Mouse (Mus musculus): Measurements from ENCODE around the gene Rlim. TPM values are rescaled to one million over a fixed set of nuclear protein-coding genes. Genes with fewer than 3 reads are reported as not detected.

Rlim gene
- 39.9 and 44.4 TPM in 2 replicates for polyA plus RNA-seq (2014; fragmentation: Nextera tagmentation; extraction: Ambion mirVana)

DNA sequence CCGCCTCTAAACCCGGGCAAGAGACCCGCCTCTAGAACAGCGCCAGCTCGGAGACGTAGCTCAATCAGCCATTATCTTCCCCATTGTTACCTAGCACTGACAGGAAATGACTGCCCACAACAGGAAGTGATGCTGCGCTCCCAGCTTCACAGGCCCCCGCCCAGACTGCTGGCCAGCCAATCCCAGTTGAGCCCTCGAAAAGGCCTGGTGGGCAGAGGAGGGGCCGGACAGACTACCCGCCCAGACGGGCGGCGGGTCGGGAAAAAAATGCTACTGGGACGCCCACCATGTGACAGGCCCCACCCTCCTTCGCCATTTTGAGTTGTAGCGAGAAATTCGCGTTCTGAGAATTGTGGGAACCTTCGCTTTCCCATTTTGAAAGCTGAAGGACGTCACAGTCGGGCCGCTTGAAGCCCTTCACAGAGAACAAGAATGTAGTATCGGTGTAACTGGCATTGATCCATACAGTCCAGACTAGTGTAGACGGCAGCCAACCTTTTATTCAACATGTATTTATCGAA is at the start of gene Rlim:
Rlim (minus strand) TSS at position 116 of the 521 bp plus-strand sequence.
- ATAC-seq (ENCODE audit: insufficient number of reproducible peaks, insufficient read depth, low FRiP score, low read depth), result peak; percentile 99
- 22% methylated on average over 27 of the region's 27 CpGs for WGBS
- peak within 1 kb of the TSS; percentile 88 for H3K27ac ChIP-seq (ENCODE audit: low read length)
- H3K4me1 ChIP-seq (ENCODE audit: control insufficient read depth, insufficient read depth, low read length), result no peaks in the 10 kb centered on the region
- H3K9ac ChIP-seq (replicated peaks; ENCODE audit: low read depth, low read length), result peak within 1 kb of the TSS; percentile 74
- no peaks in the 10 kb centered on the region for H3K9me3 ChIP-seq (ENCODE audit: control insufficient read depth, low read depth, low read length)
- peaks cover 2% of the 10 kb centered on the region; the same call in 1 of the 2 replicates for H3K36me3 ChIP-seq (ENCODE audit: control insufficient read depth, insufficient read depth, low read length)
- peak within 1 kb of the TSS; percentile 44 for H3K4me2 ChIP-seq (replicated peaks; ENCODE audit: low read depth, low read length)
- H3K4me3 ChIP-seq (ENCODE audit: low read depth, low read length), result peak within 1 kb of the TSS; percentile 59
- H3K27me3 ChIP-seq (ENCODE audit: control insufficient read depth, insufficient read depth, low read length), result no peaks in the 10 kb centered on the region

DNA sequence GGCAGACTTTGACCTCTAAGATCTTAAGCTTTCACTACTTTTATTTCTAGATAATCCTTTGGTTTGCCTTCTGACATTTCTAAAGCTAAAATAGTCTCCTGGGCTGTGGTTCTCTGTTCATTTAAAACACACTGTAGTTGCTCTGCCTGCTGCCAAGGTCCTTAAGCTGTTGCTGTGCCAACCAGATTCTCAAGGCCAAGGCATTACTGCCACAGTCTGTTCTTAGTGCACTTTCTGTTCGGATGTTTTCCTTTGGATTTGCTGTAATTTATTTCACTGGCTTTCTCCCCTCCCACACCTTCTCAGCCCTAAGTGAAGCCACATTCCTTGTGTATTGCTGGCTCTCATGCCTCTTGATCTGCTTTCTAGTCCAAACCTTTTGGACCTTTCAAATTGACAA is 36.1 kb upstream of the Rlim start:
- no peaks in the 10 kb centered on the region for H3K27me3 ChIP-seq (ENCODE audit: control insufficient read depth, insufficient read depth, low read length)
- no peaks in the 10 kb centered on the region for H3K4me1 ChIP-seq (ENCODE audit: control insufficient read depth, insufficient read depth, low read length)
- no peak overlapping the region for H3K4me2 ChIP-seq (replicated peaks; ENCODE audit: low read depth, low read length)
- no peak overlapping the region for H3K27ac ChIP-seq (ENCODE audit: low read length)
- WGBS, result 39% methylated on average over 1 of the region's 1 CpGs
- H3K4me3 ChIP-seq (ENCODE audit: low read depth, low read length), result no peak overlapping the region
- H3K9ac ChIP-seq (replicated peaks; ENCODE audit: low read depth, low read length), result no peak overlapping the region
- no peak for ATAC-seq (ENCODE audit: insufficient number of reproducible peaks, insufficient read depth, low FRiP score, low read depth)
- H3K36me3 ChIP-seq (ENCODE audit: control insufficient read depth, insufficient read depth, low read length), result no peaks in the 10 kb centered on the region
- H3K9me3 ChIP-seq (ENCODE audit: control insufficient read depth, low read depth, low read length), result no peaks in the 10 kb centered on the region

DNA sequence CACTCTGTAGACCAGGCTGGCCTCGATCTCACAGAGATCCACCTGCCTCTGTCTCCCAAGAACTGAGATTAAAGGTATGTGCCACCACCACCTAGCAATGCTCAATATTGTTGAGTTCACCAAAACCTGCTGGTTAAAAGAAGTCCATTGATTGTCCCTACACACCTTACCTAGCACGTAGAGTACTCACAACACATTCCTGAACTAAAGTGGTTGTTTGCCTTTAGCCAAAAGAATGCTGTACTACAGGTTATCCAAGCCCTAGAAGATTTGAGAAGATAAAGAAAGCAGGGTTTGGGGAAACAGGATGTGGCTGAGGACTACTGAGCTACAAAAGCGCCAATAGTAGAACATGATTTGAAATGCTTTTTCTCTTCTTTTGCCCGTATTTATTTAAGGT is 34.0 kb upstream of the Rlim start:
- Histone ChIP-seq H3K4me1 (ENCODE audit: control insufficient read depth, insufficient read depth, low read length) (no peaks in the 10 kb centered on the region), H3K4me2 (replicated peaks; ENCODE audit: low read depth, low read length) (no peak overlapping the region), H3K9ac (replicated peaks; ENCODE audit: low read depth, low read length) (no peak overlapping the region), H3K4me3 (ENCODE audit: low read depth, low read length) (no peak overlapping the region), H3K36me3 (ENCODE audit: control insufficient read depth, insufficient read depth, low read length) (no peaks in the 10 kb centered on the region), H3K27me3 (ENCODE audit: control insufficient read depth, insufficient read depth, low read length) (no peaks in the 10 kb centered on the region), H3K27ac (ENCODE audit: low read length) (no peak overlapping the region), H3K9me3 (ENCODE audit: control insufficient read depth, low read depth, low read length) (no peaks in the 10 kb centered on the region)
- ATAC-seq (ENCODE audit: insufficient number of reproducible peaks, insufficient read depth, low FRiP score, low read depth), result no peak
- WGBS, result 83% methylated on average over 4 of the region's 4 CpGs

DNA sequence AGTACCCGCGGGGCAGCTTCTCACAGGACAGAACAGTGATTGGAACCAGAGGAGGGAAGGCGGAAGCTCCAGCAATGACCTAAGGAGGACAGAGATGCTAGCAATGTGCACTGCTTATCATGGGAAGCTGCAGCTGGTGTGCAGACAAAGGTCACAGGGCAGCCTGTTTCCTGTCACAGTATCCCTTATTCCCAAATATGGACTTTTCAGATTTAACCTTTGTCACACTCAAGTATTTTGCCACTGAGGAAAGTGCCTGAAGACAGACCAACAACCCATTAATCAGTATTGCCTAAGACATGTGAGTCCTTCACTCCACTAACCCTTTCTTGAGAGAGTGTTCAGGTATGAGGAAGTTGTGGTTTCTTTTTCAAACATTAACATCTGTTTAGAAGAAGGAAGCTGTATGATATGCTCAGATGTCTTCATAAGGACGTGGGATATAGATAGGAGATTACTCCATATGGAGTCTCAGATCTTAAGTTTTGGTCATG is 32.3 kb upstream of the Rlim start:
- H3K27me3 ChIP-seq (ENCODE audit: control insufficient read depth, insufficient read depth, low read length), result no peaks in the 10 kb centered on the region
- WGBS, result 66% methylated on average over 4 of the region's 4 CpGs
- no peak overlapping the region for H3K27ac ChIP-seq (ENCODE audit: low read length)
- H3K9me3 ChIP-seq (ENCODE audit: control insufficient read depth, low read depth, low read length), result no peaks in the 10 kb centered on the region; the same call in 1 of the 2 replicates
- H3K9ac ChIP-seq (replicated peaks; ENCODE audit: low read depth, low read length), result no peak overlapping the region
- H3K4me2 ChIP-seq (replicated peaks; ENCODE audit: low read depth, low read length), result no peak overlapping the region
- H3K4me1 ChIP-seq (ENCODE audit: control insufficient read depth, insufficient read depth, low read length), result no peaks in the 10 kb centered on the region
- H3K4me3 ChIP-seq (ENCODE audit: low read depth, low read length), result no peak overlapping the region
- no peaks in the 10 kb centered on the region for H3K36me3 ChIP-seq (ENCODE audit: control insufficient read depth, insufficient read depth, low read length)
- no peak for ATAC-seq (ENCODE audit: insufficient number of reproducible peaks, insufficient read depth, low FRiP score, low read depth)

DNA sequence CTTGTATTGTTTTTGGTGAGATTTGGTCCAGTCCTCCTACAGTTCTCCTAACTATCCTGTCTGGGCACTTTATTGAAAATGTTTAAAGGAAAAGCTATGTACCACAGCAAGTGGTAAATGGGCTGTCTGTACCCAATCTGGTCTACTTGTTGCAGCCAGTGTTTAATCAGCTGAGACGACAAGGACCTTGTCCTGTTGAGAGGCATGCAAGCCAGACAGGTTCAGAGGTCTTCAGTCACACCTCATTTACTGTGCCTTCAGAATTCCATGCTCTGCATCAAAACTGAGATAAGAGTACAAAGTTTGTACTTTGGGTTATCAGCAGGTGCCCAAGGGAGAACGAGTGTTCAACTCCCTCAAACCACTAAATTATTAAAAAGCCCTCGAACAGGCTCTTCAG is 13.7 kb upstream of the Rlim start:
- WGBS, result 38% methylated on average over 3 of the region's 3 CpGs

DNA sequence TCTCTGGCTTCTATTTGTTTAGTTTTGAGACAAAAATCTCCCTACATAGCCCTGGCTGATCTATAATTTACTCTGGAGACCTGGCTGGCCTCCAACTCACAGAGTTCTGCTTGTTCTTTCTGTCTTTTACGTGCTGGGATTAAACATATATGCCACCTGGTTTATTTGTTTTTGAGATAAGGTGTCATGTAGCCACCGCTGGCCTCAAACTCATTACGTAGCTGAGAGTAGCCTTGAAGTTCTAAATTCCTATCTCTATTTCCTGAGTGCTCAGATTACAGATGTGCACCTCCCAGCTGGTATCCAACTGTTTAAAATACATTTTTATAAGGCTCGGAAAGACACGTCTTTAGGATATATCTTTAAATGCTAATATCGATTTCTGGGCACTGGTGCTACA is 12.8 kb upstream of the Rlim start:
- no peak overlapping the region for H3K27ac ChIP-seq (ENCODE audit: low read length)
- ATAC-seq (ENCODE audit: insufficient number of reproducible peaks, insufficient read depth, low FRiP score, low read depth), result no peak
- H3K4me2 ChIP-seq (replicated peaks; ENCODE audit: low read depth, low read length), result no peak overlapping the region
- no peaks in the 10 kb centered on the region for H3K4me1 ChIP-seq (ENCODE audit: control insufficient read depth, insufficient read depth, low read length)
- no peaks in the 10 kb centered on the region for H3K9me3 ChIP-seq (ENCODE audit: control insufficient read depth, low read depth, low read length)
- no peaks in the 10 kb centered on the region for H3K27me3 ChIP-seq (ENCODE audit: control insufficient read depth, insufficient read depth, low read length)
- H3K9ac ChIP-seq (replicated peaks; ENCODE audit: low read depth, low read length), result no peak overlapping the region
- H3K4me3 ChIP-seq (ENCODE audit: low read depth, low read length), result no peak overlapping the region
- WGBS, result 48% methylated on average over 6 of the region's 6 CpGs
- H3K36me3 ChIP-seq (ENCODE audit: control insufficient read depth, insufficient read depth, low read length), result no peaks in the 10 kb centered on the region

More for the DNA sequence above, 13.7 kb upstream of the Rlim start:
- no peaks in the 10 kb centered on the region for H3K9me3 ChIP-seq (ENCODE audit: control insufficient read depth, low read depth, low read length)
- H3K9ac ChIP-seq (replicated peaks; ENCODE audit: low read depth, low read length), result no peak overlapping the region
- H3K36me3 ChIP-seq (ENCODE audit: control insufficient read depth, insufficient read depth, low read length), result no peaks in the 10 kb centered on the region
- no peaks in the 10 kb centered on the region for H3K27me3 ChIP-seq (ENCODE audit: control insufficient read depth, insufficient read depth, low read length)
- no peak for ATAC-seq (ENCODE audit: insufficient number of reproducible peaks, insufficient read depth, low FRiP score, low read depth)
- no peak overlapping the region for H3K4me3 ChIP-seq (ENCODE audit: low read depth, low read length)
- no peaks in the 10 kb centered on the region for H3K4me1 ChIP-seq (ENCODE audit: control insufficient read depth, insufficient read depth, low read length)
- H3K27ac ChIP-seq (ENCODE audit: low read length), result no peak overlapping the region
- H3K4me2 ChIP-seq (replicated peaks; ENCODE audit: low read depth, low read length), result no peak overlapping the region

DNA sequence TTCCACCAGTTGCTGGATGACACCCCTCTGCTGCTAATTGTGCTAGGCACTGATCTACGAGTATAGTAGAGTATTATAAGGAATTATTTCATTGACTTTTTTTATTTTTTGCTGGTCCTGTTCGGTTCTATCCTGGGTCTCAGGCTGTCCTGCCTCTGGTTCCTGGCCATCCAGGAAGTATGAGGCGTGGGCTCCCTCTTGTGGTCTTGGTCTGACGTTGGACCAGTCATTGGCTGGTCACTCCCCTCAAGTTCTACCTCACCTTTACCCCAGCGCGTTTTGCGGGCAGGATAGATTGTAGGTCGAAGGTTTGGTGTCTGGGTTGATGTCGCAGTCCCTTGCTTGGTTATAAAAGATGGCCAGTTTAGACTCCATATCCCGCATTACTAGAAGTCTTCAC is 10.6 kb upstream of the Rlim start:
- H3K27ac ChIP-seq (ENCODE audit: low read length), result no peak overlapping the region
- H3K4me2 ChIP-seq (replicated peaks; ENCODE audit: low read depth, low read length), result no peak overlapping the region
- no peaks in the 10 kb centered on the region for H3K9me3 ChIP-seq (ENCODE audit: control insufficient read depth, low read depth, low read length)
- no peaks in the 10 kb centered on the region for H3K4me1 ChIP-seq (ENCODE audit: control insufficient read depth, insufficient read depth, low read length)
- no peak overlapping the region for H3K4me3 ChIP-seq (ENCODE audit: low read depth, low read length)
- ATAC-seq (ENCODE audit: insufficient number of reproducible peaks, insufficient read depth, low FRiP score, low read depth), result no peak
- 42% methylated on average over 10 of the region's 10 CpGs for WGBS
- no peaks in the 10 kb centered on the region for H3K27me3 ChIP-seq (ENCODE audit: control insufficient read depth, insufficient read depth, low read length)
- H3K9ac ChIP-seq (replicated peaks; ENCODE audit: low read depth, low read length), result no peak overlapping the region
- H3K36me3 ChIP-seq (ENCODE audit: control insufficient read depth, insufficient read depth, low read length), result no peaks in the 10 kb centered on the region

DNA sequence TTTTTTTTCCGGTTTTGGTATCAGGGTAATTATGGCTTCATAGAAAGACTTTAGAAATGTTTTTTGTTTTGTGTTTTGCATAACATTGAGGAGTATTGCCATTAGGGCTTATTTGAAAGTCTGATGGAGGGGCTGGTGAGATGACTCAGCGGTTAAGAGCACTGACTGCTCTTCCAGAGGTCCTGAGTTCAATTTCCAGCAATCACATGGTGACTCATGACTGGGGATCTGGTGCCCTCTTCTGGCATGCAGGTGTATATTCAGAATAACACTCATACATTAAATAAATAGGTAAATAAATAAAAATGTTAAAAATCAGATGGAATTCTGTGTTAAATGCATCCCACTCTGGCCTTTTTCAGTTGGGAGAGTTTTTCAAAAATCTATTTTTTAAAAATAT is 9.3 kb upstream of the Rlim start:
- Histone ChIP-seq H3K27ac (ENCODE audit: low read length) (no peak overlapping the region), H3K4me2 (replicated peaks; ENCODE audit: low read depth, low read length) (no peak overlapping the region), H3K4me1 (ENCODE audit: control insufficient read depth, insufficient read depth, low read length) (no peaks in the 10 kb centered on the region), H3K36me3 (ENCODE audit: control insufficient read depth, insufficient read depth, low read length) (no peaks in the 10 kb centered on the region), H3K27me3 (ENCODE audit: control insufficient read depth, insufficient read depth, low read length) (no peaks in the 10 kb centered on the region), H3K9ac (replicated peaks; ENCODE audit: low read depth, low read length) (no peak overlapping the region), H3K4me3 (ENCODE audit: low read depth, low read length) (no peak overlapping the region), H3K9me3 (ENCODE audit: control insufficient read depth, low read depth, low read length) (no peaks in the 10 kb centered on the region)
- 59% methylated on average over 2 of the region's 2 CpGs for WGBS
- ATAC-seq (ENCODE audit: insufficient number of reproducible peaks, insufficient read depth, low FRiP score, low read depth), result no peak
